Mouse (Mus musculus): Measurements from ENCODE around the gene Ywhab. TPM values are rescaled to one million over a fixed set of nuclear protein-coding genes. Genes with fewer than 3 reads are reported as not detected.

Ywhab gene
- total and polyA plus RNA-seq, 2 experiments from 2014 or later: 160 to 656 TPM

GRCm38 (mm10) chr2:164047197-164047690 lies 52.5 kb downstream of the Ywhab start:
- WGBS: 1% methylated on average over 12 of the region's 16 CpGs
- ATAC-seq (ENCODE audit: low FRiP score) (peak; percentile 41; the same call in 1 of the 2 replicates), DNase-seq (ENCODE audit: low spot score) (peak; percentile 46)
- H3K4me1 ChIP-seq (ENCODE audit: insufficient read depth, low read length): no peaks in the 10 kb centered on the region
- no peak overlapping the region for H3K9ac ChIP-seq (replicated peaks; ENCODE audit: low read length, poor library complexity, severe bottlenecking)
- H3K4me3 ChIP-seq (ENCODE audit: low read depth, low read length): peak overlapping the region; percentile 27
- H3K9me3 ChIP-seq (ENCODE audit: low read length): no peaks in the 10 kb centered on the region
- peaks cover 3% of the 10 kb centered on the region; the same call in 1 of the 2 replicates for H3K36me3 ChIP-seq (ENCODE audit: insufficient read depth, low read length)
- peak overlapping the region; percentile 41 for H3K4me2 ChIP-seq (ENCODE audit: low read depth, low read length, poor library complexity, severe bottlenecking)
- no peak overlapping the region for H3K27ac ChIP-seq (ENCODE audit: low read depth, low read length)
- no peaks in the 10 kb centered on the region for H3K27me3 ChIP-seq (ENCODE audit: insufficient read depth, low read length)
- TF ChIP-seq CTCF (IDR thresholded peaks at IDR 0.05): no peak

- Histone ChIP-seq H3K4me2 (ENCODE audit: low read depth, low read length, poor library complexity, severe bottlenecking) (no peak overlapping the region), H3K27me3 (ENCODE audit: insufficient read depth, low read length) (no peaks in the 10 kb centered on the region), H3K9me3 (ENCODE audit: low read length) (no peaks in the 10 kb centered on the region), H3K36me3 (ENCODE audit: insufficient read depth, low read length) (peaks cover 52% of the 10 kb centered on the region), H3K4me3 (ENCODE audit: low read depth, low read length) (no peak overlapping the region), H3K4me1 (ENCODE audit: insufficient read depth, low read length) (no peaks in the 10 kb centered on the region), H3K9ac (replicated peaks; ENCODE audit: low read length, poor library complexity, severe bottlenecking) (no peak overlapping the region), H3K27ac (ENCODE audit: low read depth, low read length) (no peak overlapping the region)
- TF ChIP-seq CTCF (IDR thresholded peaks at IDR 0.05): no peak
- WGBS: 91% methylated on average over 8 of the region's 8 CpGs
- DNase-seq (ENCODE audit: low spot score) (no peak), ATAC-seq (ENCODE audit: low FRiP score) (no peak)
Observed at GRCm38 (mm10) chr2:164053767-164054166, 59.0 kb downstream of the Ywhab start.

GRCm38 (mm10) chr2:164054671-164055070 lies 59.9 kb downstream of the Ywhab start:
- no peak for TF ChIP-seq CTCF (IDR thresholded peaks at IDR 0.05)
- Histone ChIP-seq H3K4me1 (ENCODE audit: insufficient read depth, low read length) (no peaks in the 10 kb centered on the region), H3K27ac (ENCODE audit: low read depth, low read length) (no peak overlapping the region), H3K9ac (replicated peaks; ENCODE audit: low read length, poor library complexity, severe bottlenecking) (no peak overlapping the region), H3K27me3 (ENCODE audit: insufficient read depth, low read length) (no peaks in the 10 kb centered on the region), H3K9me3 (ENCODE audit: low read length) (no peaks in the 10 kb centered on the region), H3K4me3 (ENCODE audit: low read depth, low read length) (no peak overlapping the region), H3K36me3 (ENCODE audit: insufficient read depth, low read length) (peaks cover 60% of the 10 kb centered on the region), H3K4me2 (ENCODE audit: low read depth, low read length, poor library complexity, severe bottlenecking) (no peak overlapping the region)
- 97% methylated on average over 8 of the region's 8 CpGs for WGBS
- DNase-seq (ENCODE audit: low spot score): no peak
- ATAC-seq (ENCODE audit: low FRiP score): no peak

DNA sequence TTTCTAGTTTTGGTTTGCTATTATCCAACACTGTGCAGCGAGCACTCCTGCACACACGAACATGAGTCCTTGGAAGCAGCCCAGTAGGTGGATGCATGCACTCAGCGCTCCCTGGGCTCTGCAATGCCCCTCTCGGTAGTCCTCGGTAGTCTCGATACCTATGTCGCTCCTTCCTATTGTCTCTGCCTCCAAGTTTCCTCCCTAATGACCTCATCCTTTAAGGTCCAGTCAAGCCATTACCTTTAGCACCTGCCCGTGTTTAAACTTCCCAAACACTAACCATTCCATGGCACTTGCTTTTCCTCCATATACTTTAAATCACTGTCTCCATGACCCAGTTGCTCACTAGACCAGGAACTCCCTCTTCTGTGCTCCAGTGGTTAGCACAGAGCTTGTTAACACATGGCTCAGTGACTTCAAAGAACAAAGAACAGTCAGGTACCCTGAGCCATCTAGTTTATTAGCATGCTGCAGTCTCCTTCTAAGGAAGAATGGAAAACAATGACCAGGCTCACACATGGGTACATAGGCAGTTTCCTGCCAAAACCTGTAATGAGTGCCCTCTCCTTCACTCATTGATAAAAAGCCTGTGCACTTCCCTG lies 65.0 kb downstream of the Ywhab start:
- Histone ChIP-seq H3K27ac (ENCODE audit: low read depth, low read length) (no peak overlapping the region), H3K9me3 (ENCODE audit: low read length) (no peaks in the 10 kb centered on the region), H3K9ac (replicated peaks; ENCODE audit: low read length, poor library complexity, severe bottlenecking) (no peak overlapping the region), H3K36me3 (ENCODE audit: insufficient read depth, low read length) (peaks cover 74% of the 10 kb centered on the region), H3K4me1 (ENCODE audit: insufficient read depth, low read length) (no peaks in the 10 kb centered on the region), H3K4me2 (ENCODE audit: low read depth, low read length, poor library complexity, severe bottlenecking) (no peak overlapping the region), H3K27me3 (ENCODE audit: insufficient read depth, low read length) (no peaks in the 10 kb centered on the region), H3K4me3 (ENCODE audit: low read depth, low read length) (no peak overlapping the region)
- 93% methylated on average over 8 of the region's 8 CpGs for WGBS
- ATAC-seq (ENCODE audit: low FRiP score) (no peak), DNase-seq (ENCODE audit: low spot score) (no peak)
- no peak for TF ChIP-seq CTCF (IDR thresholded peaks at IDR 0.05)

Other genes starting within 250 kb of the Ywhab start
- gene Ada, start 244.7 kb upstream of the Ywhab start, total RNA-seq (2014; rRNA removed): 1.4 and 2.6 TPM in 2 replicates
- gene Ada, start 244.7 kb upstream of the Ywhab start, polyA plus RNA-seq (2015; fragmentation: Nextera tagmentation; extraction: Ambion mirVana): 3.7 and 3.8 TPM in 2 replicates
- 0.19 and 0.22 TPM in 2 replicates for gene Ccn5, start 174.1 kb upstream of the Ywhab start, total RNA-seq (2014; rRNA removed)
- gene Ccn5, start 174.1 kb upstream of the Ywhab start, polyA plus RNA-seq (2015; fragmentation: Nextera tagmentation; extraction: Ambion mirVana): 0.32 and 0.69 TPM in 2 replicates
- 0.11 TPM in 1 of 2 replicates, not detected in the other for gene Kcnk15, start 141.3 kb upstream of the Ywhab start, total RNA-seq (2014; rRNA removed)
- gene Kcnk15, start 141.3 kb upstream of the Ywhab start, polyA plus RNA-seq (2015; fragmentation: Nextera tagmentation; extraction: Ambion mirVana): 0.12 and 0.25 TPM in 2 replicates
- 85.1 and 85.3 TPM in 2 replicates for gene Rims4, start 76.3 kb upstream of the Ywhab start, total RNA-seq (2014; rRNA removed)
- 18.4 and 22.8 TPM in 2 replicates for gene Rims4, start 76.3 kb upstream of the Ywhab start, polyA plus RNA-seq (2015; fragmentation: Nextera tagmentation; extraction: Ambion mirVana)
- gene Pabpc1l, start 30.5 kb downstream of the Ywhab start, total RNA-seq (2014; rRNA removed): 0.22 TPM in 1 of 2 replicates, not detected in the other
- 2.0 and 2.8 TPM in 2 replicates for gene Pabpc1l, start 30.5 kb downstream of the Ywhab start, polyA plus RNA-seq (2015; fragmentation: Nextera tagmentation; extraction: Ambion mirVana)
- gene Stk4, start 75.4 kb downstream of the Ywhab start, total RNA-seq (2014; rRNA removed): 24.6 and 28.3 TPM in 2 replicates
- 11.1 and 13.7 TPM in 2 replicates for gene Stk4, start 75.4 kb downstream of the Ywhab start, polyA plus RNA-seq (2015; fragmentation: Nextera tagmentation; extraction: Ambion mirVana)
- 32.4 and 34.7 TPM in 2 replicates for gene Tomm34, start 76.2 kb downstream of the Ywhab start, total RNA-seq (2014; rRNA removed)
- 45.3 and 46.7 TPM in 2 replicates for gene Tomm34, start 76.2 kb downstream of the Ywhab start, polyA plus RNA-seq (2015; fragmentation: Nextera tagmentation; extraction: Ambion mirVana)
- 10.1 and 15.6 TPM in 2 replicates for gene Kcns1, start 176.2 kb downstream of the Ywhab start, total RNA-seq (2014; rRNA removed)
- 3.8 and 4.3 TPM in 2 replicates for gene Kcns1, start 176.2 kb downstream of the Ywhab start, polyA plus RNA-seq (2015; fragmentation: Nextera tagmentation; extraction: Ambion mirVana)
- not detected in 2 replicates for gene Wfdc5, start 187.8 kb downstream of the Ywhab start, total RNA-seq (2014; rRNA removed)
- not detected in 2 replicates for gene Wfdc5, start 187.8 kb downstream of the Ywhab start, polyA plus RNA-seq (2015; fragmentation: Nextera tagmentation; extraction: Ambion mirVana)
- gene Wfdc12, start 195.6 kb downstream of the Ywhab start, total RNA-seq (2014; rRNA removed): not detected in 2 replicates
- not detected in 2 replicates for gene Wfdc12, start 195.6 kb downstream of the Ywhab start, polyA plus RNA-seq (2015; fragmentation: Nextera tagmentation; extraction: Ambion mirVana)
- not detected in 2 replicates for gene Wfdc15a, start 205.2 kb downstream of the Ywhab start, total RNA-seq (2014; rRNA removed)
- gene Wfdc15a, start 205.2 kb downstream of the Ywhab start, polyA plus RNA-seq (2015; fragmentation: Nextera tagmentation; extraction: Ambion mirVana): not detected in 2 replicates
- not detected in 2 replicates for gene Wfdc15b, start 226.7 kb downstream of the Ywhab start, total RNA-seq (2014; rRNA removed)
- not detected in 2 replicates for gene Wfdc15b, start 226.7 kb downstream of the Ywhab start, polyA plus RNA-seq (2015; fragmentation: Nextera tagmentation; extraction: Ambion mirVana)
- not detected in 2 replicates for gene Svs2, start 243.5 kb downstream of the Ywhab start, total RNA-seq (2014; rRNA removed)
- not detected in 2 replicates for gene Svs2, start 243.5 kb downstream of the Ywhab start, polyA plus RNA-seq (2015; fragmentation: Nextera tagmentation; extraction: Ambion mirVana)